Mouse (Mus musculus): ENCODE measurements at regions not wholly inside any gene's neighbourhood (a gene's known extent, or its start where the extent isn't known, plus 50 kb on each side); places are given as distances from the start of the nearest gene placed in this dataset.

- DNase-seq (ENCODE audit: low spot score in 2 of 2): no peak
Measured at GRCm38 (mm10) chr19:25729103-25729502, 56.9 kb downstream of the Dmrt2 start.

GRCm38 (mm10) chr19:25729633-25730032 is 57.4 kb downstream of the Dmrt2 start:
- DNase-seq (ENCODE audit: low spot score in 2 of 2): no peak

- DNase-seq (ENCODE audit: low spot score in 2 of 2): no peak
Measured at GRCm38 (mm10) chr19:25778455-25778854, 106.2 kb downstream of the Dmrt2 start.

GRCm38 (mm10) chr19:25779356-25779755 is 107.1 kb downstream of the Dmrt2 start:
- DNase-seq (ENCODE audit: low spot score in 2 of 2): no peak

GRCm38 (mm10) chr19:25781314-25781713 is 109.1 kb downstream of the Dmrt2 start:
- DNase-seq (ENCODE audit: low spot score in 2 of 2): no peak

GRCm38 (mm10) chr19:25802692-25803091 is 130.5 kb downstream of the Dmrt2 start:
- DNase-seq (ENCODE audit: low spot score in 2 of 2): no peak

- DNase-seq (ENCODE audit: low spot score in 2 of 2): no peak
Measured at GRCm38 (mm10) chr19:25805351-25805750, 133.1 kb downstream of the Dmrt2 start.

GRCm38 (mm10) chr19:25813651-25814050 is 141.4 kb downstream of the Dmrt2 start:
- DNase-seq (ENCODE audit: low spot score in 2 of 2): no peak

GRCm38 (mm10) chr19:25845158-25845557 is 172.9 kb downstream of the Dmrt2 start:
- DNase-seq (ENCODE audit: low spot score in 2 of 2): no peak

GRCm38 (mm10) chr19:25856344-25856743 is 184.1 kb downstream of the Dmrt2 start:
- no peak for DNase-seq (ENCODE audit: low spot score in 2 of 2)

- DNase-seq (ENCODE audit: low spot score in 2 of 2): no peak
Measured at GRCm38 (mm10) chr19:25863312-25863711, 191.1 kb downstream of the Dmrt2 start.

- no peak for DNase-seq (ENCODE audit: low spot score in 2 of 2)
Measured at GRCm38 (mm10) chr19:25906721-25907120, 234.5 kb downstream of the Dmrt2 start.

- DNase-seq (ENCODE audit: low spot score in 2 of 2): no peak
Measured at GRCm38 (mm10) chr19:25922052-25922451, 249.8 kb downstream of the Dmrt2 start.

- DNase-seq (ENCODE audit: low spot score in 2 of 2): no peak
Measured at GRCm38 (mm10) chr19:25922806-25923205, 250.6 kb downstream of the Dmrt2 start.

- DNase-seq (ENCODE audit: low spot score in 2 of 2): no peak
Measured at GRCm38 (mm10) chr19:25923727-25924384, 251.6 kb downstream of the Dmrt2 start.

- DNase-seq (ENCODE audit: low spot score in 2 of 2): no peak
Measured at GRCm38 (mm10) chr19:25924385-25924769, 252.2 kb downstream of the Dmrt2 start.

- no peak for DNase-seq (ENCODE audit: low spot score in 2 of 2)
Measured at GRCm38 (mm10) chr19:25927220-25927619, 255.0 kb downstream of the Dmrt2 start.

GRCm38 (mm10) chr19:25937343-25937742 is 265.1 kb downstream of the Dmrt2 start:
- DNase-seq (ENCODE audit: low spot score in 2 of 2): no peak

GRCm38 (mm10) chr19:25971210-25971609 is 299.0 kb downstream of the Dmrt2 start:
- no peak for DNase-seq (ENCODE audit: low spot score in 2 of 2)

GRCm38 (mm10) chr19:25975202-25975601 is 303.0 kb downstream of the Dmrt2 start:
- DNase-seq (ENCODE audit: low spot score in 2 of 2): no peak

GRCm38 (mm10) chr19:25980308-25980707 is 308.1 kb downstream of the Dmrt2 start:
- DNase-seq (ENCODE audit: low spot score in 2 of 2): no peak

- no peak for DNase-seq (ENCODE audit: low spot score in 2 of 2)
Measured at GRCm38 (mm10) chr19:26014620-26015180, 342.5 kb downstream of the Dmrt2 start.

GRCm38 (mm10) chr19:26021141-26021540 is 348.9 kb downstream of the Dmrt2 start:
- DNase-seq (ENCODE audit: low spot score in 2 of 2): no peak

- no peak for DNase-seq (ENCODE audit: low spot score in 2 of 2)
Measured at GRCm38 (mm10) chr19:26026103-26026502, 353.9 kb downstream of the Dmrt2 start.
